Mouse (Mus musculus) forebrain, postnatal 0 days (tissue): ENCODE data around the gene Dtnbp1. TPM values are rescaled to one million over a fixed set of nuclear protein-coding genes. Genes with fewer than 3 reads are reported as not detected.
A peak's percentile ranks its signal among the peaks of the same experiment; 100 is the strongest.

Source experiments
- ATAC-seq: fragments of 200-750 bp; cut with Nextera tagmentation; 2 replicates; pipeline ENCODE4 v1.8.0; 2017; ENCODE audit warnings: mild to moderate bottlenecking, moderate library complexity
- DNase-seq: peaks from one replicate; pipeline ENCODE4 v3.0.0-alpha.2; 2015
- H3K27ac ChIP-seq: fragments of 300-500 bp; sonication (generic); 2 replicates; pipeline ENCODE4 v1.5.1; 2014; ENCODE audit warnings: low read depth, mild to moderate bottlenecking, antibody characterized with exemption, low read length, moderate library complexity, mixed read lengths
- H3K27me3 ChIP-seq: fragments of 300-500 bp; sonication (generic); 2 replicates; pipeline ENCODE4 v1.6.1; 2014; ENCODE audit warnings: mild to moderate bottlenecking, low read length, mixed read lengths; ENCODE audit not compliant: insufficient read depth
- H3K36me3 ChIP-seq: fragments of 300-500 bp; sonication (generic); 2 replicates; pipeline ENCODE4 v1.6.1; 2014; ENCODE audit warnings: mild to moderate bottlenecking, moderate library complexity; ENCODE audit not compliant: insufficient read depth
- H3K4me1 ChIP-seq: fragments of 300-500 bp; sonication (generic); 2 replicates; pipeline ENCODE4 v1.6.1; 2014; ENCODE audit warnings: antibody characterized with exemption; ENCODE audit not compliant: insufficient read depth
- H3K4me2 ChIP-seq: fragments of 300-500 bp; sonication (generic); 2 replicates; pipeline ENCODE4 v1.6.1; 2014; ENCODE audit warnings: low read depth, mild to moderate bottlenecking, moderate library complexity
- H3K4me3 ChIP-seq: fragments of 300-500 bp; sonication (generic); 2 replicates; pipeline ENCODE4 v1.5.1; 2014; ENCODE audit warnings: low read depth, low read length, mixed read lengths
- H3K9ac ChIP-seq: fragments of 300-500 bp; sonication (generic); 2 replicates; pipeline ENCODE4 v1.6.1; 2014; ENCODE audit warnings: mild to moderate bottlenecking
- H3K9me3 ChIP-seq: fragments of 300-500 bp; sonication (generic); 2 replicates; pipeline ENCODE4 v1.6.1; 2016; ENCODE audit warnings: low read length
- CTCF ChIP-seq: sonication (generic); IDR thresholded peaks from 2 replicates; pipeline ENCODE4 v1.5.1; 2016; ENCODE audit warnings: antibody characterized with exemption, control low read depth, low read depth
- WGBS: fragments of 180-500 bp; shearing (Covaris S2); extraction: QIAGEN DNeasy Blood & Tissue Kit; methylation state at CpG from one replicate; pipeline ENCODE4 v1.1.7; 2014; 5-methylcytosine and 5-hydroxymethylcytosine counted together
- polyA plus RNA-seq: library from polyadenylated mRNA; unstranded; fragments of >200 nt; fragmentation: Nextera tagmentation; extraction: Ambion mirVana; gene quantifications from 2 replicates; pipeline ENCODE4 v1.2.1, GENCODE M21; 2015
- total RNA-seq: library from RNA; depleted of rRNA; stranded (reverse); fragments of >200 nt; gene quantifications from 2 replicates; pipeline ENCODE4 v1.2.3, GENCODE M21; 2014

Dtnbp1 gene
- total and polyA plus RNA-seq, 2 experiments from 2014 or later = 80.9 to 121 TPM

DNA sequence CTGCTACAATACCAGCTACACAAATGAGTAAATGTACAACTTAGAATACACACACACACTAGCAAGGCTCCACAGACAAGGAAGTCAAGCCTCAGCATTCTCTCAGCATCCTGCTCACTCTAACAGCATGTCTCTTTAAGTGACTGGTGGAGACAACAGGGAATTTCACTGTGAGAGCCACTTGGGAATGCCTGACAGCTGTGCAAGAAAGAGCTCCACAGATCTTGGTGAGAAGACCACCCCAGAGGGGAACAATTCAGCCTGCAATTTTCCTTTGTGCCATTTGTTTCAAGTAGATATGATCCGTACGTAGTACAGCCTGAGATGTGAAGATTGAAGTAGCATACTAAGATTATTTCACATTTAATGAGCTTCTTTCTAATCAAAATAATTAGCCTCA, 24.9 kb downstream of the Dtnbp1 start:
- Histone ChIP-seq H3K27me3 (no peaks in the 10 kb centered on the region), H3K9me3 (no peaks in the 10 kb centered on the region), H3K4me2 (no peak overlapping the region), H3K9ac (no peak overlapping the region), H3K4me3 (no peak overlapping the region), H3K27ac (peak overlapping the region; percentile 36), H3K36me3 (no peaks in the 10 kb centered on the region), H3K4me1 (no peaks in the 10 kb centered on the region)
- TF ChIP-seq CTCF = no peak
- peak; percentile 85 for ATAC-seq
- WGBS = 26% methylated on average over 2 of the region's 2 CpGs
- DNase-seq = peak; percentile 50

DNA sequence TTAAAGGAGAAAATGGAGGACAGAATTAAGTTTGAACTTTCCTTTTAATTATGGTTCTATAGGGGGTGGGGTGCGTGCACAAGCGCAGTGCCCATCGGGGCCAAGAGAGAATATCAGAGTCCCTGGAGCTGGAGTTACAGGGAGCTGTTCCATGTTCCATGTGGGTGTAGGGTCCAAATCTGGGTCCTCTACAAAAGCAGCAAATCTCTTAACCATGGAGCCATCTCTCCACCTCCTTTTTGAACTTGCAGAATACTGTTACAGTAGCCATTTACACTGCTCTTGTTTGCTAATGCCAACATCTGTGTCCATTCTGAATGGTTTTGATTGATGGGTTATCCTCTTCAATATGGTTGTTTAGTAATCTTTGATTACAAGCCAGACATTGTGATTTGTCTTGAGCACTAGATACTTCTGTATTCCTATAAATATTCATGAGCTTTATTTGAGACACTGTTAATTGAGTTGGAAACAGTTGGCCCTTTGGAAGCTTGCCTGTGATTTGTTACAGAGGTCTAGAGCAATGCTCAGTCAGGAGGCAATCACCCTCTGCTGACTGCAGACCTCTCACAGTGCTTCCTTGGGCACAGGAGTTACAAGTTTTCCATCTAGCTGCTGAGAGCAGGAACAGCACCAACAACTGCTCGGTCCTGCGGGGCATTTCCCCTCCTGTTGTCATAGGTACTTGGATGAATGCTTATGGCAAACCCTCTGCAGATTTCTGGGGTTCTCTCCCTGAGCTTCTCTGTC, 41.2 kb downstream of the Dtnbp1 start:
- H3K27ac ChIP-seq = no peak overlapping the region
- peaks cover 3% of the 10 kb centered on the region; the same call in 1 of the 2 replicates for H3K4me1 ChIP-seq
- H3K27me3 ChIP-seq = no peaks in the 10 kb centered on the region
- no peak overlapping the region for H3K4me3 ChIP-seq
- ATAC-seq (peak; percentile 73; the same call in 1 of the 2 replicates), DNase-seq (peak; percentile 64)
- WGBS = 45% methylated on average over 5 of the region's 5 CpGs
- peak; percentile 24; the same call in 1 of the 2 replicates for TF ChIP-seq CTCF
- H3K36me3 ChIP-seq = no peaks in the 10 kb centered on the region
- H3K4me2 ChIP-seq = no peak overlapping the region
- H3K9me3 ChIP-seq = no peaks in the 10 kb centered on the region
- no peak overlapping the region for H3K9ac ChIP-seq

DNA sequence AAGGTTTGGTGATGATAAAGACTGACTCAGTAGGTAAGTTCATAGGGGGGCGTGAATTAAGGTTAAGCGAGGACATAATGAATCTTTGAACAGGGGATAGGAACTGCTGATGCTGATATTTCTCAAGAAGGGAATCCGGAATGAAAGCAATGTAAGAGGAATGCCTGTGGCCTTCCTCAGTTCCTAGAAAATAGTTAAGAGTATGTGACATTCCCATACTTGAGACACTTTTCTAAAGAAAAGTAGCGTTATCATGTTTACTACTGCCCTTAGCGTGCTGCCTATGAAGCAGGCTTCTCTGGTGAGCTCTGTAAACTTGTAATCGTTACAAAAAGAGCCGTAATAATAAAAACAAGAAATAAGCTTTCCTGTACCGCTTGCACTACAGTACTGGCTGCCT, 44.9 kb downstream of the Dtnbp1 start:
- Histone ChIP-seq H3K9ac (no peak overlapping the region), H3K36me3 (no peaks in the 10 kb centered on the region), H3K4me1 (peaks cover 3% of the 10 kb centered on the region; the same call in 1 of the 2 replicates), H3K4me3 (no peak overlapping the region), H3K27ac (no peak overlapping the region), H3K4me2 (no peak overlapping the region), H3K9me3 (no peaks in the 10 kb centered on the region), H3K27me3 (no peaks in the 10 kb centered on the region)
- ATAC-seq (no peak), DNase-seq (no peak)
- 96% methylated on average over 8 of the region's 8 CpGs for WGBS
- TF ChIP-seq CTCF = no peak

DNA sequence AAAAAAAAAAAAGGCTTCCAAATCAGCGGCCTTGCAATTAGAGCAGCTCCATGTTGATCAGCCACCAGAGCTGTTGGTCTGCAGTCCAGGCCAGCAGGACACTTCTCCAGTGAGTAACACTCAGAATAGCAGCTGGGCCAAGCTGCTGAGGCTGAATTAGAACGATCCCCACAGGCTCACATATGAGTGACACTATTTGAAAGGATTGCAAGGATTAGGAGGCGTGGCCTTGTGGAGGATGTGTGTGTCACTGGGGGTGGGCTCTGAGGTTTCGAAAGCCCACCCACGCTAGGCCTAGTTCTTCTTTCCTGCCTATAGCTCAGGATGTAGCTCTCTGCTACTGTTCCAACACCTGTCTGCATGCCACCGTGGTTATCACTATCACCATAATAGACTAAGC, 46.2 kb downstream of the Dtnbp1 start:
- Histone ChIP-seq H3K27ac (no peak overlapping the region), H3K9ac (no peak overlapping the region), H3K4me3 (no peak overlapping the region), H3K4me2 (no peak overlapping the region), H3K36me3 (no peaks in the 10 kb centered on the region), H3K4me1 (no peaks in the 10 kb centered on the region), H3K9me3 (no peaks in the 10 kb centered on the region), H3K27me3 (no peaks in the 10 kb centered on the region)
- 95% methylated on average over 6 of the region's 6 CpGs for WGBS
- DNase-seq = no peak
- ATAC-seq = no peak
- no peak for TF ChIP-seq CTCF

DNA sequence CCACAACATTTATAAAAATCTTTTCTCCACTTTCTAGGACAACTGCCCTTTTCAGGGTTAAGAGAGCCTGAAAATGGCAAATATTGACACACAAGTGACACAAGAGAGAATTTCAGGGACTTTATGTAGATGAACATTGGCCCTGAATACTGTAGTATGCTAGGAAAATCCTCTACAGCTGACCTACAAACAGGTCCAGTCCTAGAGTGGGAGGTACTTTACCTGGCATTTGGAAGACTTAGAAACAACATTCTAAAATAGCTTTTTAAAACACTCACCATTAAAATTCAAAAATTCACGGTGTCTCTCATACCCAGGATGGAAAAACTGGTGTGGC, 47.7 kb downstream of the Dtnbp1 start:
- Histone ChIP-seq H3K4me2 (no peak overlapping the region), H3K4me3 (no peak overlapping the region), H3K4me1 (no peaks in the 10 kb centered on the region), H3K27me3 (no peaks in the 10 kb centered on the region), H3K27ac (no peak overlapping the region), H3K9ac (no peak overlapping the region), H3K36me3 (no peaks in the 10 kb centered on the region), H3K9me3 (no peaks in the 10 kb centered on the region)
- ATAC-seq (no peak), DNase-seq (no peak)
- 94% methylated on average over 1 of the region's 1 CpGs for WGBS
- TF ChIP-seq CTCF = no peak

DNA sequence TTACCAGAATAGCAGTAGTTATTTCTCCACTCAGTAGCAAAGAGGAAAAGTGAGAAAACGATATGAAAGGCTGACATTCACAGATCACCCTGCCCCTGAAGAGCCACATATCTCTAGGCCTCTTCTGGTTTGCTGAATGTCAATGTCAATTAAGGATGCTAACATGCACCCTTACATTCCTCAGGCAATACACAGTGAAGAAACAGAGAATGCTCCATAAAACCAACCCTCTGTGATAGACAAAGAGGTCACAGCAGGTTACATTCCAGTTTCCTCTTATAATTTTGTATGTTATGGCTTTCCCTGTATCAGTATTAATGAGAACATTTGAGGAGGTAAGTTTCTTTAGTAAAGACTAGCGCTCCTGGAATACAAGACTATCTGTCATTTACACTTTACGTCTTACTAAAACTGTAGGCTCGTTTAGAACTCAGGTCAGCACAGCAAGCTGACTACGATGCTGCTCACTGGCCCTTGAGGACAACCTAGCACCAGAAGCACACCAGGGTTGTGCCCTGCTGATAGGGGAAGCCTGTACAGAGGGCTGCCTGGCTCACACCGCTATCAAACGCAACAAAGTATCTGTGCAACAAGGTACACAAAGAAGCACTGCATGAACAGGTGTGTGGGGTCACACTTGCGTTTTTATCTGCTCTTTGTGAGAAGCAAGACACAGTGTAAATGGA, 48.3 kb downstream of the Dtnbp1 start:
- DNase-seq (no peak), ATAC-seq (no peak)
- H3K4me3 ChIP-seq = no peak overlapping the region
- no peak overlapping the region for H3K4me2 ChIP-seq
- no peak for TF ChIP-seq CTCF
- H3K36me3 ChIP-seq = no peaks in the 10 kb centered on the region
- no peaks in the 10 kb centered on the region for H3K4me1 ChIP-seq
- no peaks in the 10 kb centered on the region for H3K9me3 ChIP-seq
- H3K27me3 ChIP-seq = no peaks in the 10 kb centered on the region
- H3K27ac ChIP-seq = no peak overlapping the region
- no peak overlapping the region for H3K9ac ChIP-seq
- WGBS = 83% methylated on average over 8 of the region's 8 CpGs

DNA sequence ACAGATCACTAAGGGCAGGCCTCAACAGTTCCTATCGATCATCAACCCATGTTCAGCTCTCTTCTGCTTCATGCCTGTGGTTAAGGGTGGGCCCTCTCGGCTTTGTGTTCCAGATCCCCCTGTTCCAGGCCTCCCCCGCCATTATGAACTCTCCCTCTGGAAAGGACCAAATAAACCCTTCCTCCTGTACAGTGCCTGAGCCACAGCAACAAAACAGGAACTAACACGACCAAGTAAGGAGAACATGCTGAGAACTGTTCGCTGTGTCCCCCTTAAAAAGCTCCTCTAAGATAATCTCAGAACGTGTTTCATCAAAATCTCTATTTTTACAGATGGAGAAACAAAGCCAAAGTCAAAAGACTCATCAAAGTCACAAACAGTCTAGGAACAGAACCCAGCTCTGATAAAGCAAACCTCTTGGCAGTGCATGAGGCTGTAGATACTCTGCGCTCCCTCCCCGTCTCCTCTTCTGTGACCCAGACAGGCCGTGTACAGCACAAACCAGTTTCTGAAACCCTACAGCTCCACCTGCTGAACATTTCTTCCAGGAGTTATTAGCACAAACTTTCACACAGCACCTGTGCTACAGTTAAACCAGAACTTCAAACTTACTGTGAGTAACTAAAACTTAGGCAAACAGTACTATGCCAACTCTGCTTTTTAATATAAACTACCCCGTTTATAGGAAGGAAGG, 49.4 kb downstream of the Dtnbp1 start:
- Histone ChIP-seq H3K4me2 (no peak overlapping the region), H3K9ac (no peak overlapping the region), H3K4me3 (no peak overlapping the region), H3K27ac (no peak overlapping the region), H3K27me3 (no peaks in the 10 kb centered on the region), H3K9me3 (no peaks in the 10 kb centered on the region), H3K4me1 (peaks cover 3% of the 10 kb centered on the region), H3K36me3 (no peaks in the 10 kb centered on the region)
- ATAC-seq (no peak), DNase-seq (no peak)
- 0 out of 2 replicates have a peak, but pooled peaks have one; percentile 34 for TF ChIP-seq CTCF
- WGBS = 73% methylated on average over 10 of the region's 10 CpGs
